Mouse (Mus musculus): ENCODE results near the gene Atg4c. TPM values are rescaled to one million over a fixed set of nuclear protein-coding genes. Genes with fewer than 3 reads are reported as not detected.

Atg4c gene
- polyA plus RNA-seq, 1 experiment, result not detected

- no peak for TF ChIP-seq GATA1 (IDR thresholded peaks at IDR 0.05; ENCODE audit: low read length)
Observed at GRCm38 (mm10) chr4:99211606-99212005, 17.9 kb downstream of the Atg4c start.

GRCm38 (mm10) chr4:99213123-99213522 lies 19.4 kb downstream of the Atg4c start:
- TF ChIP-seq GATA1 (IDR thresholded peaks at IDR 0.05; ENCODE audit: low read length), result no peak

GRCm38 (mm10) chr4:99222221-99222620 lies 28.5 kb downstream of the Atg4c start:
- TF ChIP-seq GATA1 (IDR thresholded peaks at IDR 0.05; ENCODE audit: low read length), result no peak

GRCm38 (mm10) chr4:99224790-99225189 lies 31.1 kb downstream of the Atg4c start:
- TF ChIP-seq GATA1 (IDR thresholded peaks at IDR 0.05; ENCODE audit: low read length), result no peak

- TF ChIP-seq GATA1 (IDR thresholded peaks at IDR 0.05; ENCODE audit: low read length), result no peak
Observed at GRCm38 (mm10) chr4:99227226-99227625, 33.5 kb downstream of the Atg4c start.

- TF ChIP-seq GATA1 (IDR thresholded peaks at IDR 0.05; ENCODE audit: low read length), result no peak
Observed at GRCm38 (mm10) chr4:99229371-99229770, 35.6 kb downstream of the Atg4c start.

GRCm38 (mm10) chr4:99235203-99235856 lies 41.6 kb downstream of the Atg4c start:
- no peak for TF ChIP-seq GATA1 (IDR thresholded peaks at IDR 0.05; ENCODE audit: low read length)

- TF ChIP-seq GATA1 (IDR thresholded peaks at IDR 0.05; ENCODE audit: low read length), result no peak
Observed at GRCm38 (mm10) chr4:99238305-99238704, 44.6 kb downstream of the Atg4c start.

- TF ChIP-seq GATA1 (IDR thresholded peaks at IDR 0.05; ENCODE audit: low read length), result no peak
Observed at GRCm38 (mm10) chr4:99241674-99242073, 47.9 kb downstream of the Atg4c start.

- TF ChIP-seq GATA1 (IDR thresholded peaks at IDR 0.05; ENCODE audit: low read length), result no peak
Observed at GRCm38 (mm10) chr4:99249358-99249757, 55.6 kb downstream of the Atg4c start.

- no peak for TF ChIP-seq GATA1 (IDR thresholded peaks at IDR 0.05; ENCODE audit: low read length)
Observed at GRCm38 (mm10) chr4:99249826-99250225, 56.1 kb downstream of the Atg4c start.

GRCm38 (mm10) chr4:99252957-99253356 lies 59.2 kb downstream of the Atg4c start:
- TF ChIP-seq GATA1 (IDR thresholded peaks at IDR 0.05; ENCODE audit: low read length), result no peak

- no peak for TF ChIP-seq GATA1 (IDR thresholded peaks at IDR 0.05; ENCODE audit: low read length)
Observed at GRCm38 (mm10) chr4:99263191-99263590, 69.5 kb downstream of the Atg4c start.

- TF ChIP-seq GATA1 (IDR thresholded peaks at IDR 0.05; ENCODE audit: low read length), result no peak
Observed at GRCm38 (mm10) chr4:99263663-99264062, 69.9 kb downstream of the Atg4c start.

GRCm38 (mm10) chr4:99266843-99267445 lies 73.2 kb downstream of the Atg4c start:
- no peak for TF ChIP-seq GATA1 (IDR thresholded peaks at IDR 0.05; ENCODE audit: low read length)

GRCm38 (mm10) chr4:99272860-99273259 lies 79.1 kb downstream of the Atg4c start:
- TF ChIP-seq GATA1 (IDR thresholded peaks at IDR 0.05; ENCODE audit: low read length), result no peak

- TF ChIP-seq GATA1 (IDR thresholded peaks at IDR 0.05; ENCODE audit: low read length), result no peak
Observed at GRCm38 (mm10) chr4:99273466-99273865, 79.7 kb downstream of the Atg4c start.
